8 mouse cellular contexts compared by ENCODE assay signal in the genomic region with DNA sequence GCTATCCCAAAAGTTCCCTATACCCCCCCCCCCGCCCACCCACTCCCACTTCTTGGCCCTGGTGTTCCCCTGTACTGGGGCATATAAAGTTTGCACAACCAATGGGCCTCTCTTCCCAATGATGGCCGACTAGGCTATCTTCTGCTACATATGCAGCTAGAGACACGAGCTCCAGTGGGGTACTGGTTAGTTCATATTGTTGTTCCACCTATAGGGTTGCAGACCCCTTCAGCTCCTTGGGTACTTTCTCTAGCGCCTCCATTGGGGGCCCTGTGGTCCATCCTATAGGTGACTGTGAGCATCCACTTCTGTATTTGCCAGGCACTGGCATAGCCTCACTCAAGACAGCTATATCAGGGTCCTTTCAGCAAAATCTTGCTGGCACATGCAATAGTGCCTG. TPM values are rescaled to one million over a fixed set of nuclear protein-coding genes. Genes with fewer than 3 reads are reported as not detected.
DNase-seq lines count a peak whose midpoint lies in the region; ATAC-seq and TF ChIP-seq lines count a peak whose summit lies in the region.
"Not testable (repeated sequence)": the region's sequence is repeated elsewhere in the genome, so short reads cannot be mapped to it uniquely, and the experiment has no call there.

No protein-coding gene starts in this region.

- peak overlapping the region; percentile 87 for H3K9ac ChIP-seq in forebrain, embryonic 13.5 days
- H3K9ac ChIP-seq in heart, embryonic 15.5 days, result peak overlapping the region; percentile 55
- peak overlapping the region; percentile 86 for H3K9ac ChIP-seq in intestine, embryonic 16.5 days (ENCODE audit: low read depth, low read length)
- H3K9ac ChIP-seq in limb, embryonic 14.5 days (ENCODE audit: low read depth, low read length, severe bottlenecking), result peak overlapping the region; percentile 82
- peak overlapping the region; percentile 88 for H3K9ac ChIP-seq in lung, embryonic 16.5 days (ENCODE audit: low read length)
- peak overlapping the region; percentile 70 for H3K9ac ChIP-seq in neural tube, embryonic 11.5 days (ENCODE audit: low read length)

- H3K27me3 ChIP-seq in forebrain, embryonic 13.5 days, result peaks cover 15% of the 10 kb centered on the region
- not testable (repeated sequence) for H3K27me3 ChIP-seq in heart, embryonic 15.5 days; intestine, embryonic 16.5 days (replicated peaks; ENCODE audit: control insufficient read depth, insufficient read depth, low read length); limb, embryonic 14.5 days (ENCODE audit: control insufficient read depth, insufficient read depth, low read length); lung, embryonic 16.5 days (ENCODE audit: control insufficient read depth, insufficient read depth, low read depth, low read length); neural tube, embryonic 11.5 days (ENCODE audit: control insufficient read depth, insufficient read depth, low read length); thymus, adult 2 months (ENCODE audit: control insufficient read depth, insufficient read depth, low read length)

- not testable (repeated sequence) for H3K27ac ChIP-seq in forebrain, embryonic 13.5 days; intestine, embryonic 16.5 days (ENCODE audit: low read length); limb, embryonic 14.5 days (replicated peaks; ENCODE audit: low read depth, low read length); lung, embryonic 16.5 days (ENCODE audit: low read length); neural tube, embryonic 11.5 days (ENCODE audit: low read depth, low read length); thymus, adult 2 months (ENCODE audit: control insufficient read depth, insufficient read depth, low read length)
- peak overlapping the region; percentile 78; the same call in 1 of the 2 replicates for H3K27ac ChIP-seq in heart, embryonic 15.5 days

- TF ChIP-seq CTCF in thymus, adult 2 months (IDR thresholded peaks at IDR 0.05; ENCODE audit: borderline replicate concordance, control insufficient read depth, extremely low read depth, insufficient read depth, low read length, poor library complexity), result not testable (repeated sequence)

- peak overlapping the region; percentile 84 for H3K4me2 ChIP-seq in forebrain, embryonic 13.5 days
- H3K4me2 ChIP-seq in heart, embryonic 15.5 days, result peak overlapping the region; percentile 89
- peak overlapping the region; percentile 62 for H3K4me2 ChIP-seq in intestine, embryonic 16.5 days (ENCODE audit: low read depth, low read length)
- H3K4me2 ChIP-seq in limb, embryonic 14.5 days (replicated peaks; ENCODE audit: low read depth, low read length, severe bottlenecking), result peak overlapping the region; percentile 82
- H3K4me2 ChIP-seq in lung, embryonic 16.5 days (ENCODE audit: low read depth, low read length), result peak overlapping the region; percentile 90
- peak overlapping the region; percentile 47 for H3K4me2 ChIP-seq in neural tube, embryonic 11.5 days (ENCODE audit: low read depth)

- not testable (repeated sequence) for TF ChIP-seq POLR2A in limb, embryonic 14.5 days (IDR thresholded peaks at IDR 0.05; ENCODE audit: borderline replicate concordance, extremely low read depth, insufficient read depth, insufficient read length); thymus, adult 2 months (IDR thresholded peaks at IDR 0.05; ENCODE audit: control insufficient read depth, extremely low read depth, insufficient read depth, low read length, poor library complexity)

- H3K9me3 ChIP-seq in forebrain, embryonic 13.5 days (replicated peaks); heart, embryonic 15.5 days (replicated peaks); intestine, embryonic 16.5 days (ENCODE audit: control insufficient read depth, low read length); limb, embryonic 14.5 days (ENCODE audit: control insufficient read depth, low read length); lung, embryonic 16.5 days (ENCODE audit: control insufficient read depth, low read length); neural tube, embryonic 11.5 days (ENCODE audit: control insufficient read depth, low read length): not testable (repeated sequence)

- ATAC-seq in forebrain, embryonic 13.5 days; heart, embryonic 15.5 days (replicated peaks; ENCODE audit: insufficient number of reproducible peaks, insufficient read depth, low FRiP score, low read depth); intestine, embryonic 16.5 days; limb, embryonic 14.5 days (ENCODE audit: low FRiP score, low read depth); lung, embryonic 16.5 days (ENCODE audit: low read depth); neural tube, embryonic 11.5 days (ENCODE audit: insufficient read depth, low FRiP score, low TSS enrichment): not testable (repeated sequence)

- DNase-seq in cerebellum, adult 8-10 months, result peak; percentile 4
- not testable (repeated sequence) for DNase-seq in limb, embryonic 14.5 days (ENCODE audit: low spot score); neural tube, embryonic 11.5 days (ENCODE audit: low spot score); thymus, adult 2 months

- 51% methylated on average over 4 of the region's 4 CpGs for WGBS in forebrain, embryonic 13.5 days
- WGBS in heart, embryonic 15.5 days, result 60% methylated on average over 4 of the region's 4 CpGs
- 52% methylated on average over 4 of the region's 4 CpGs for WGBS in intestine, embryonic 16.5 days
- 64% methylated on average over 4 of the region's 4 CpGs for WGBS in limb, embryonic 14.5 days
- 54% methylated on average over 4 of the region's 4 CpGs for WGBS in lung, embryonic 16.5 days
- 62% methylated on average over 4 of the region's 4 CpGs for WGBS in neural tube, embryonic 11.5 days
- 77% methylated on average over 4 of the region's 4 CpGs for WGBS in thymus, adult 2 months

- peak overlapping the region; percentile 86 for H3K4me3 ChIP-seq in forebrain, embryonic 13.5 days
- H3K4me3 ChIP-seq in heart, embryonic 15.5 days, result peak overlapping the region; percentile 80
- peak overlapping the region; percentile 85 for H3K4me3 ChIP-seq in intestine, embryonic 16.5 days (ENCODE audit: low read length)
- peak overlapping the region; percentile 87 for H3K4me3 ChIP-seq in limb, embryonic 14.5 days (replicated peaks; ENCODE audit: low read length)
- H3K4me3 ChIP-seq in lung, embryonic 16.5 days (ENCODE audit: low read length), result peak overlapping the region; percentile 93
- H3K4me3 ChIP-seq in neural tube, embryonic 11.5 days (ENCODE audit: low read depth, low read length), result peak overlapping the region; percentile 68
- H3K4me3 ChIP-seq in thymus, adult 2 months (ENCODE audit: control insufficient read depth, insufficient read depth, low read length), result peak overlapping the region; percentile 94

- peaks cover 27% of the 10 kb centered on the region for H3K36me3 ChIP-seq in forebrain, embryonic 13.5 days (ENCODE audit: poor library complexity, severe bottlenecking)
- H3K36me3 ChIP-seq in heart, embryonic 15.5 days, result peaks cover 22% of the 10 kb centered on the region
- H3K36me3 ChIP-seq in intestine, embryonic 16.5 days (ENCODE audit: control insufficient read depth, insufficient read depth, low read length); neural tube, embryonic 11.5 days (ENCODE audit: control insufficient read depth, insufficient read depth, low read length): not testable (repeated sequence)
- peaks cover 37% of the 10 kb centered on the region for H3K36me3 ChIP-seq in limb, embryonic 14.5 days (ENCODE audit: control insufficient read depth, insufficient read depth, low read length)
- peaks cover 16% of the 10 kb centered on the region; the same call in 1 of the 2 replicates for H3K36me3 ChIP-seq in lung, embryonic 16.5 days (ENCODE audit: control insufficient read depth, insufficient read depth, low read length)
- peaks cover 11% of the 10 kb centered on the region; the same call in 1 of the 2 replicates for H3K36me3 ChIP-seq in thymus, adult 2 months (ENCODE audit: control insufficient read depth, insufficient read depth, low read length)

- H3K4me1 ChIP-seq in forebrain, embryonic 13.5 days, result peaks cover 11% of the 10 kb centered on the region; the same call in 1 of the 2 replicates
- not testable (repeated sequence) for H3K4me1 ChIP-seq in heart, embryonic 15.5 days (replicated peaks); intestine, embryonic 16.5 days (ENCODE audit: control insufficient read depth, insufficient read depth, low read length); limb, embryonic 14.5 days (ENCODE audit: control insufficient read depth, insufficient read depth, low read length); lung, embryonic 16.5 days (replicated peaks; ENCODE audit: control insufficient read depth, insufficient read depth, low read length); neural tube, embryonic 11.5 days (ENCODE audit: control insufficient read depth, insufficient read depth, low read length); thymus, adult 2 months (replicated peaks; ENCODE audit: control insufficient read depth, insufficient read depth, low read length)

RNA-seq across cellular contexts. Expression of gene Nsrp1, which starts 0.9 kb away (rescaled TPM):
- 72.5 and 77.9 TPM in 2 replicates for polyA plus RNA-seq in forebrain, embryonic 13.5 days (2015; fragmentation: Nextera tagmentation; extraction: Ambion mirVana)
- 42.6 and 56.0 TPM in 2 replicates for polyA plus RNA-seq in heart, embryonic 15.5 days (2015; fragmentation: Nextera tagmentation; extraction: Ambion mirVana)
- 43.0 and 50.4 TPM in 2 replicates for polyA plus RNA-seq in intestine, embryonic 16.5 days (2015; fragmentation: Nextera tagmentation; extraction: Ambion mirVana)
- polyA plus RNA-seq in limb, embryonic 14.5 days (2012; rRNA removed), result 5.2 and 12.5 TPM in 2 replicates
- polyA plus RNA-seq in limb, embryonic 14.5 days (2014; fragmentation: Nextera tagmentation; extraction: Ambion mirVana), result 65.1 and 67.6 TPM in 2 replicates
- 66.2 and 70.3 TPM in 2 replicates for polyA plus RNA-seq in lung, embryonic 16.5 days (2015; fragmentation: Nextera tagmentation; extraction: Ambion mirVana)
- 49.1 and 55.7 TPM in 2 replicates for polyA plus RNA-seq in neural tube, embryonic 11.5 days (2014; fragmentation: Nextera tagmentation; extraction: Ambion mirVana)
- polyA plus RNA-seq in thymus, adult 2 months (2012; rRNA removed), result 1.3 and 1.7 TPM in 2 replicates
